Mouse (Mus musculus) liver, adult (tissue): Measurements from ENCODE around the gene Hes3.

Source experiments
- GATA4 ChIP-seq: IDR thresholded peaks from 2 replicates; pipeline ENCODE4 v1.6.1; 2014; ENCODE audit warnings: mild to moderate bottlenecking, low read length; ENCODE audit not compliant: insufficient replicate concordance

Gene Hes3

DNA sequence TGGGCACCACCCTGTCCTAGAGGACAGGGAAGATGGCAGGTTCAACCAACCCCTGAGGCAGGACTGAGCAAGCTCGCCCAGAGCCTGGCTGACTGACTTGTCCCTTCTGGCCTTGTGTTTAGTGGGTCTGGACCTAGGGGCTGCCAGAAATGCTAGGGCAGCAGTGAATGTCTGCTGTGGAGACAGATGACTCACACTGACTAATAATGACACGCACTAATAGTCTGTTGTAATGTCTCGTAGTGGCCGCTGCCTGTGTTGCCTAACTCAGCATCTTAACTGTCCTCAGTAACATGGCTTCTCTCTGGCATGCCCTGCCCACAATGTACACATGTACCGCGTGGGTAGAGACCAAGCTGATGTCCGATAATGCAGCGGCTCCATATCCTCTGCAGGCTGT is 31.0 kb downstream of the Hes3 start:
- TF ChIP-seq GATA4, result no peak

DNA sequence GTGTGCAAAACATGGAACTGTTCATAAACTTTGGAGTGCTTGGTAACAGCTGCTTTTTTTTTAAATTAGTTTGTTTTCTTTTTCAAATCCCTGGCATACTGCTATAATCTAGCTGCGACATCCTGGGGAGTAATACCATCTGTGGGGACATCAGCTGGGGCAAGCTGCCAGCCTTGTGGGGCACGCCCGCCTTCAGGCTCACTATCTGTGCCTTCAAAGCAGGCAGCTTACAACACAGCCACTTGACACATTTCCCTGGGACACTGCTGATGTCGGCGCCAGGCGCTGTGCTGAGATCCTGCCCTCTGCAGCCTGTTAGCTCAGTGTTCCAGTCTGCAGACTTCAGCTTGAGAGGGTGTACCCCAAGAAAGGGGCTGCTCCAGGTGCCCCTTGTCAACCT is 34.4 kb downstream of the Hes3 start:
- TF ChIP-seq GATA4, result no peak

DNA sequence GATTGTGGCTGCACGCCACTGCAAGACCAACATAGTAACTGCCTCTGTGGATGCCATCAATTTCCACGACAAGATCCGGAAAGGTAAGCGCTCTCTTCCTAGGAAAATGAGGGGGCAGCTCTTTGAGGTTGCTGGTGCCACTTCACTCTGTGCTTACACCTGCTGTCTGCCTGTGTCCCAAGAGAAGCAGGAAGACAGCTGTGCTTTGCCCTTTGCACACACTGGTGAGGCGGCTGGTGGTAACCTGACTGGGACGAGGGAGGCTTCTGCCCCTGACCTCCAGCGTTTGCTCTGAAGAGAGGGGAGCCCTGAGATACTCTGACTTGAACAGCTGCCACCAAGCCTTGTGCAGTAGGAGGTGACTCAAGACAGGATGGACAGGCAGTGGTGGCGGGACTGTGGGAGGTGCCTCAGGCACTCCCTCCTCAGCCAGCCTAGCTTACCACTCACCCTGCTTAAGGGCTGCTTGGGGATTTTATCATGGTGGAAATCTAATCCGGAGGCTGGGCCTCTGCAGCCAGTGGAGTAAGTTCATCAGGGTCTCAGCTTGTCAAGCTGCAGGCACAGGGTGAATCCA is 38.2 kb downstream of the Hes3 start:
- TF ChIP-seq GATA4, result no peak

DNA sequence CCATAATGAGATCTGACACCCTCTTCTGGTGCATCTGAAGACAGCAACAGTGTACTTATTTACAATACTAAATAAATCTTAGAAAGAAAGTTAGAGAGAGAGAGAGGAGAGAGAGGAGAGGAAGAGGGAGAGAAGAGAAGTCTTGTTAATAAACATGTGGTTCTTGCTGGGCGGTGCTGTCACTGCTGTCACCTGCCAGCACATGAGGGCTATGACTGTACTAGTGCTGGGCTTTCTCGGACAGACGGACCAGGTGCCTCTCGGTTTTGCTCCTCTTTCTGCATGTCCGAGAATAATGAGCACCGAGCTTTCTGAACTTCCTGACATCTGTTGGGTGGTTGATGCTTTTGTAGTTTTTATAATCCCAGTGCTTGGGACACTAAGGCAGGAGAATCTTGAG is 40.8 kb downstream of the Hes3 start:
- TF ChIP-seq GATA4, result no peak

DNA sequence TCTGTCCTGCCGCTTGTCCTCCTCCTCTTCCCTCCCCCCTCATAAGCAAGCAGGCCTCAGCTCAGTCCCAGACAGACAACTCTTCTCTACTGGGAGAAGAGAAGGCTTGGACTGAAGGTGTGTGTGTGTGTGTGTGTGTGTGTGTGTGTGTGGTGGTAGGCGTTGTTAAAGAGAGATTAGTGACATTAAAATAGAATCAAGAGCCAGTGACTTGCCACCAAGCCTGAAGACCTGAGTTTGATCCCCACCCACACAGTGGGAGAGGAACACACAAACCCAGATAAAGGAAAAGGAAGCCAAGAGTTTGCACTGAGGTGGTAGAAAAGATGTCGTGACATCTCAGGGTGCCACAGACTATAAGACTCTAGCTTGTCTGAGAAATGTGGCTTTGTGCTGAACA is 44.3 kb downstream of the Hes3 start:
- TF ChIP-seq GATA4, result no peak

DNA sequence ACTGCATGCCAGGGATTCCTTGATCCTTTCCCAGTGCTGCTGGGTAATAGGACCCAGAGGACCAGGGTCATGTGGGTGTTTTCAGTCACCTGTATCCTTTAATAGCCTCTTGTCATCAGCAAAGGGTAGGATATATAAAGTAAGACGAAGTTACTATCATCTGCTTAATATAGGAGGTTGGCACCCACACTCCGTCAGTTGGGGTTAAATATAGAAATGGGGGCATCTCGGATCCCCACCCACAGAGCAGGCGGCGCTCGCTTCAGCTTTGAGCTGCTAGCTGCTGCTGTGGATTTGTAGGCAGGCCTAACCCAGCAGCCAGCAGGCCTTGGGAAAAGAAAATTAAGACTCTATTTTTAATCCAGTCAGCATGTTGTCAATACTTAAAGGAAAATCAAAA is 45.5 kb downstream of the Hes3 start:
- TF ChIP-seq GATA4, result no peak

DNA sequence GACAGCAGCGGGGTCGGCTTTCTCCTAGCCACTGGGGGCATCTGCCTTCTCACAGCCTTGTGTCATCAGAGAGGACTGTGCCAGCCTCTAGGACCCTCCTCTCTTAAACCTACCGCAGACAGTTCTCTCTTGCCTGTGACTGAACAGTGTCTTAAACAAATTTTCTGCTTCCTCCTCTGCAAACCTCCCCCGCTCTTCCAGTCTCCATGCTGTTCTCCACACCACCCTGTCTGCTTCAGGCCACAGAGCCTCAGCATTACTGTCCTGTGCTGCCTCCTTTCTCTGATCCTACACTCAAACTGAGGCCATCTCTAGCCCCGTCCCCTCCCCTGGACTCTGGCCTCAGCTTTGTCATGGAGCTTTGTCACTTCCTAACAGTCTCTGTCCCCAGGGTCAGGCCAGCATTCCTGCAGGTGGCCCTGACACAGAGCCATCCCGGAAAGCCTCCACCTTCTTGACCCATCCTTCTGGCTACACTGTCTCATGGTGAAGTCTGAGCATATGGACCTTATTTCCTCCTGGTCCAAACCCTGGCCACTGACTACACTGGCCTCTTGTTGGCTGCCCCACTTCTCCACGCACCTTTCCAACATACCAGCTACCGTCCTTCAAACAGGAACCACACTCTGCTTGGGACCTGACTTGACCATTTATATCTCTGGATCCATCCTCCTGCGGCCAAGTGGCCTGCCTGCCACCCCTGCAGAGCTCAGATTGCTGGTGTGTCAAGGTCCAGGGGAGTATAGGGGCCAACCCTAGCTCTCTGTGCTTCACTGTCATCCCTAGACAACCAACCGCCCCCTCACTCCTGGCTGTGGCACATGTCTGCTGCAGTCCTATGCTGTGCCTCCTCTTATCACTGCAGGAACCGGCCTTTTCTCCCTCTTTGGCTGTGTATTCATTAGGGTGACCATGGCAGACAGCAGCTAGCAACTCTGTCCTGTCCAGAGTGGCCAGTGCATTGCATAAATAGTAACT is 46.6 kb downstream of the Hes3 start:
- no peak for TF ChIP-seq GATA4

DNA sequence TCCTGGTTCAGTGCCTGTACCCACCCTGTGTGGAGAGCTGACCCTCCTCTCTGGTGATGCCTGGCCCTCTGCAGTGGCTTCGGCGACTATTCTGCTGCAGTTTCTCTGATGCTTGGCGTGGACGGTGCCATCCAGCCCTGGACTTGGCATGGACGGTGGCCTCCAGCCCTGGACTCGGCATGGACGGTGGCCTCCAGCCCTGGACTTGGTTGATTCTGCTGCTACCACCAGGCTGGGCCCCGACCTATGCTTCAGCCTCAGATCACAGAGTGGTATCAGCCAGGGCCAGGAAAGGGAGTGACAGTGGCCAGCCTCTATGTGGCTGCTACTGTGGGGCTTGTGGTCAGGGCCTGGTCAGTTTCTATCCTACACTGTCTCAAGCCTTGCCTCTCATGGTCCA is 47.5 kb downstream of the Hes3 start:
- TF ChIP-seq GATA4, result no peak

DNA sequence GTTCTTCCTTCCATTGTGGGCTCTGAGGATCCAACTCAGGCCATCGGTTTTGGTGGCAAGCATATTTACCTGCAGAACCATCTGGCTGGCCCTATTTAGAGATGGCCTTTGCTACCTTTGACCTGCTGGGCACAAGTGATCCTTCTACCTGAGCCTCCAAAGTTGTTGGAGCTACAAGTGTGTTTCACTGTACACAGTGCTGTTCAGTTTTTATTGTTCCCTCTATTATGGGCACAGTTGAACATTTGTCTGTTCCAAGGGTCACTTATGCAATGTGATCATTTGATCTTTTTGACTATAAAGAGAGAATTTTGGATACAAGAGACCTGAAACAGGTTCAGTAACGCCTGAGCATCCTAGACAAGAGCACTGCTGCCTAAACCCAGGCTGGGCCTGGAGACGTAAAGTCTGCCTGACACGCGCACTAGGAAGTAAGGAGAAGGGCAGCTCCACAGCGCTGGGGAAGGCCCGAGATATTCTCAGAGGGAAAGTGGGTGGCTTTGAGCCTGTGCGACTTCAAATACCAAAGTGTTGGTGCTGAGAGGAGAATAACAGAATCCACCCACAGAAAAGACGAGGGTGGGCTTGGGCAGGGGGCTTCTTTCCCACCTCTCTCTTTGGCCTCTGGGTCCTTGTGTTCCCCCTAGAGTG is 48.1 kb downstream of the Hes3 start:
- TF ChIP-seq GATA4, result no peak

DNA sequence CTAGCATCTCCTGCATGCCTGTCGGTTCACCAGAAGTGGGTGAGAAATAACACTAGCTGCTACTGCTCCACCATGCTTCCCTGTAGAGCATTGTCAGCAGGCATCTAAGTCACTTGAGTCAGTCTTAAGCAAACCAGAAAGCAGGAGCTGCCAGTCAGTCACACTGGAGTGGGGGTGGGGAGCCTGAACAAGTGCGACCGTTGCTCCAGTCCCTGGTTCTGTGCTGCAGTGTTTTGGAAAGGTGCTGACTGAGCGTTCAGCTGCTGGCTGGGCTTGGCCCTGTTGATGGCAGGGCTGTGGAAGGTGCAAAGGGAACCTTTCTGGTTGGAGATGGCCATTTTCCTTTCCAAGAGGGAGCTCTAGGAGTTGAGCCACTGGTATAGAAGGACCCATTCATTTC is 51.5 kb downstream of the Hes3 start:
- no peak for TF ChIP-seq GATA4
